Mouse (Mus musculus) adrenal gland, postnatal 14 days (tissue): ENCODE measurements at regions not wholly inside any gene's neighbourhood (a gene's known extent, or its start where the extent isn't known, plus 50 kb on each side); places are given as distances from the start of the nearest gene placed in this dataset.

Source experiments
- DNase-seq: peaks from one replicate; pipeline ENCODE4 v3.0.0; 2021; ENCODE audit warnings: mixed read lengths

DNA sequence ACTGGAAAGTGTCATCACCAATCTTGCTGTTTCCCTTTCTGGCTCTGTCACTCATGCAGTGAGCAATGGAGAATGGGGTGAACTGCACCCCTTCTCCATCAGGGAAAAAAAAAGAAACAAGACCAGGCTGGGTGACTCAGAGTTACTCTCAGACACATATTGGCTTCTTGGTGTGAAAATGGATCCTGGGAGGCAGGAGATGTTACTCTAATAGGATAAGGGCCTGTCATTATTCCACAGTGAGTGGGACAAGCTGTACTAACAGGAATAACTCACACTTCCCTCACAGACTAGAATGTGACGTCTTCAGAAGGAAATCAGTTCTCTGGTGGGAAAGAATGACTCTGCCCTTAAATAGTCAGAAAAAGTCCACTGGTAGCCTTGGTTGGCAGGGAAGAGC, 181.4 kb upstream of the Nlrp1b start:
- no peak for DNase-seq

DNA sequence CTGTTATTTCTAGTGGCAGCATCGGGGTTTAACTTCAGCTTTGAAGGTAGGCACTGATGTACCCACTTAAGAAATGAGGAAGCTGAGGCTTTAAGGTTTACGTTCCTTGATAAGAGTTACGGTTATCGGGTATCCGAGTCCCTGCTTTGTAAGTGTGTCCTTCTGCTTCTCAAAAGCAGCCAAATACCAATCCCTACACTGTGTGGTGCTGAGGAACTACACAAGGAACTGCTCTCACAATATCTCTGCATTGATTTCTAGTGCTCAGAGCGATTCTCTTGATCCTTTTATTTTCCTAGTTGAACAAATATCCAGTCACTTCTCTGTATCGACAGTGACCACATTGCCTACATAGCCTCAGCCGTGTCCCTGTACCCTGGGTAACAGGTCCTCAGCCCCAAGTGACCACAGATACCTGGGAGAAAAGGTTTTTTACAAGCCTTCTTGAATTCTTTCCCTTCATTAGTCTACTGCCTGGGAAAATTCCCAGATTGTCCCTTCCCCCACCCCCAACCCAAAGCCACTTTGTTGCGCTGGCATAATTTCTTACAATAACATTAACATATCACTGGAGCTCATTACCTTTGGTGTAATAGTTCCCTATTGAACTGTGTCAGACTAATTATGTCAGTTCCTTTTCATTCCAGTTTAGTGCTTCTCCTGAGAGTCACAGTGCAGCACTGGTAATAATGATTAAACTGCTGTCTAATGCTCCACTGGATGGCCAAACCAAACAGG, 184.0 kb upstream of the Nlrp1b start:
- no peak for DNase-seq

DNA sequence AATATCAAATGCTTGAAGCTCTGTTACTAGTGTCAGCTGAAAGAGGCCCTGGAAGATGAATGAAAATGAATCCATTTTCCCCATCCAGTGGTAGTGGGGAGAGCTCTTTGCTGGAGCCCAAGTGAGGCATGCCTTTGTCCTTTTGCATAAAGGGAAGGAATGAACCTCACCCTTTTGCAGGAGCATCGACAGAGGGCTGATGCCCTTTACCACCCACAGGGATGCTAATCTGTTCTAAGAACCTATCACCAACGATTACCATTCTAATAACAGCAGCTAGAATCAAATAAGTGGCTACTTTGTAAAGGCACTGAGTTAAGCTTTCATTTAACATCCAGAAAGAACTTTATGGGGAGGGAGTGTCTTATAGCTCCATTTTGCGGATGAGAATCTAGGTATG, 184.9 kb upstream of the Nlrp1b start:
- no peak for DNase-seq

DNA sequence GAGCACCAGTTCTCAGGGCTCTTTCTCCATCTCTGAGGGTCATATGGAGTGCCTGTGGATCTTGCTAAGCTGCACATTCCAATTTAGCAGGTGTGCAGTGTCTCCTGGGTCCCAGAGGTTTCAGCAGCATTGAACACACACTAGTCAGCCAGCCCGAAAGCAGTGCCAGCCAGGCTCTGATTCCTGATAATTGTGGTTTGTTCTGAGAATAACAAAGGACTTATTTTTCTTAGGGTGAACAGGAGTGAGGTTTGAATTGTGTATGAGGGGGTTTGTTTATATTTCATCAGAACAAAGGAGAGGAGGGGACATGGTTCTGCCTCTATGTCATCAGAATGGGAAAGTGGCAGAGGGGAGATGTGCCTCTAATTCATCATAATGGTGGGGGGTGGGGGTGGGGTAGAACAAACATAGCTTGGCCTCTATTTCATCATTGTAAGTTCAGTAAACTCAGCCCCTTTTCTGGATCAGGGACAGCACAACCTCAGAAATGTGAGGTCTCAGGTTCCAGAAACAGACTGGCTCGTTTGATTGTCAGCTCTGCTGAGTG, 191.8 kb upstream of the Nlrp1b start:
- DNase-seq = no peak

DNA sequence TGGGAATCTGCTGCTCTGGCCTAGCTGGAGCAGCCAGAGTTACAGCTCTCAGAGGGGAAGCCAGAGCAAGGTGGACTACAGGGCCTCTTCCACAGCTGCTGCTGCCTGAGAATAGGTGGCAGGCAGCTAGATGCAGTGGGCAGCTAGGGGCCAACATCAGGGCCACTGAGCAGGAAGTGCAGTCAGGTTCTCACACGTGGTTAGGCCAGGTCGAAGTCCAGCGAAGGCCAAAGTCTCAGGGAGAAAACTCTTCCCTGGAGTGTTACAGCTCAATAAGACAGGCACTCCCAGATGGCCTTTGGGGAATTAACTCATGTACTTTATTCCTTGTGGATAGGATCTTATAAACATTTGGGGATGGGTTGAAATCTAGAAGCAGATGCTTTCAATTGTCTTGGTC, 192.7 kb upstream of the Nlrp1b start:
- no peak for DNase-seq

DNA sequence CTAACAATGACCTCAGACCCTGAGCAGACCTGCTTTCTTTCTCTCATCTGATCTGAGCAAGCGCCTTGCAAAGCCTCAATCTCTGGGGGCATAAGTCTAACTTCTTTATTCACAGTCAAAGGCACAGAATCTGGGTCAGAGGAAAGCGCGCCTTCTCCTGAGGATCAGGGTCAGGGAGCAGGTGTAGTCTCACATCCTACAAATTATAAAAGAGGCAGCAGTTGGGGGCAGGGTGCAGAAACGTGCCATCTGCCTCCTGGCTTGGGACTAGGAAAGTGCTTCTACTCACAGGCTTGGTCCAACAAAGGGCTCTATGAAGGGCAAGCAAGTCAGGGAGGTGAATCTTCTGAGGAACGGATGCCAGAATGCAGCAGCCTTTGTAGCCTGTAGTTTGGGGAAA, 194.3 kb upstream of the Nlrp1b start:
- no peak for DNase-seq

DNA sequence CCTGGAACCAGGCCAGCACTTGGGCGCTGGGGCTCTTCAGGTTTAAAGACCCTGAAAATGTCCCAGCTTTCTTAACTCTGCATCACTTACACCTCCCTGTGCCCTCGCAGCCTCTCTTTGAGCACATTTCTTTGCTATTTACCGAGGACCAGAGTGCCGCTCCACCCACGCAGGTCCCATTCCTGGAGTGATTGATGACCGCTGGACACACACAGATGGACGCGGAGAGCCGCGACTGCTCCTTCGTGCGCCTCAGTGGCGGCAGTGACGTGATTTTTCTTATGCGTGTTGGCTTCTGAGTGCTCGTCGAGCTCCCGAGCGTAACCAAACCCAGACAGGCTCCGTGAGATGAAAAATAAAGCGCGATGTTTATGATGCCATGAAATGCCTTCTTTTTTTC, 199.2 kb upstream of the Nlrp1b start:
- no peak for DNase-seq

DNA sequence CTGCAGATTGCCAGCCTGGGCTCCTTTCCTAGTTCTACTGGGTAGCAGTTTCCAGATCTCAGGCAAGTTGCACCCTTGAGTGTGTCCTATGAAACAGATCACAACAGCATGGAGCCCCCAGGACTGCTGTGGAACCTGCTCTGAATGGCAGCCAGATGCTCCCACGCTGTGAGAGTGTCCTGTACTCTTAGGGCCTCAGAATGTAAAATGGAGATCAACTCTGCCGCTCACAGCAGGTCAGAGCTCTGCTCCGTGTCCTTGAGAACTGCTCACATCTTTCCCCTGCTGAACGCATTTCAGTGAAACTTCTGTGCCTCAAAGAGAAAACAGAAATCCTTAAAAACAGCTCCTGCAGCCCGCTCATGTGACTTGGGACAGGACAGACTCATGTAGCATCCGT, 203.7 kb upstream of the Nlrp1b start:
- no peak for DNase-seq

DNA sequence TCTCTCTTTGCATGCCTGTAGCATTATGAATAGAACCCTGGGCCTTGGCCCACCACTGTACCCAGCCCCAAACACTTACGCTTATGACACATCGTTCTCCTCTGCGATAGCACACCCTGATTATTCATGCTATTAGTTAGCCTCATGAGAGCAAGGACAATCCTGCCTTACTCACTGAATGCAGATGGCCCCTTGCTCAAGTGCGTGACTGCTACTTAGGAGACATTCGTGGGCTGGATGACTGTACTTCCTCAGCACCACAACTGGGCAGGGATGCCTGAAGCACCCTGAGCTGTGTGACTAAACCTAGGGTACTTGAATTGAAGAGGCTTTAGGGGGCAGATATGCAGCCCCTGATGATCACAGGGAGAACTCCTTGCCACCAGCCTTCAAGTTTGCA, 204.4 kb upstream of the Nlrp1b start:
- DNase-seq = peak; percentile 40

DNA sequence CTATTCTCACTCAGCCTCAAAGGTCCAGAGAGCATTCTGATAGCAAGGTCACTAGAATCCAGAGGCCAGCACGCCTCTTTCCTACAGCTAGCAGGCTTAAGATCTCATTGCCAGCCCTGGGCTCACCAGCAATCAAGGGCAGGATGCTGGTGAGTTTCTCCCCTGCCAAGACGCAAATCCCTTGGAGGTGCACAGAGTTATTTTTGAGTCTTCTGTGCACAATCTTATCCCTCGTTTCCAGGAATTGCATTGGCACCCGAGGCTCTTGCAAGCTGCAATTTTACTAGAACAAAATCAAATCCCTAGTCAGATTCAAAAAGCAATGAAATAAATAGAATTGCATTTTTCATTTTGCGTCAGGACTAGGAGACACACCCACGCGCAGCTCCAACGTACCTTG, 205.2 kb upstream of the Nlrp1b start:
- DNase-seq = no peak

DNA sequence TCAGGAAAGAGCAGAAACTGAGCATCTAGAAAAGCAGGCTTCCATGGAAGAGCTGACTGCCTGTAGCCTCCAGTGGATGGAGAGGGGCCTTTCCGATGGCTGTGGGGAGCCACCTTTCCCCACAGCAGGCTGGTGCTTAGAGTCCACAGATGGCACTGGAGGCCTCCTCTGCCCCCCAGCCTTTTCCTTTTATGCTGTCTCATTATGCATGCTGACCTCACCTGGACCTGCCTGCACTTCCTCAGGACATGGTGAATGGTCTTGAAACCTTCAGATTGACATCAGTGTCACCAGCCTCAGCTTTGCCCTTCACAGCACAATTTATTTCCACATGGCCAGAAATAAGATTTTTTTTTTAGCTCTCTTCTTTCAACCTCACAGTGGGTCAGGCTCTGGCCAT, 205.8 kb upstream of the Nlrp1b start:
- no peak for DNase-seq

DNA sequence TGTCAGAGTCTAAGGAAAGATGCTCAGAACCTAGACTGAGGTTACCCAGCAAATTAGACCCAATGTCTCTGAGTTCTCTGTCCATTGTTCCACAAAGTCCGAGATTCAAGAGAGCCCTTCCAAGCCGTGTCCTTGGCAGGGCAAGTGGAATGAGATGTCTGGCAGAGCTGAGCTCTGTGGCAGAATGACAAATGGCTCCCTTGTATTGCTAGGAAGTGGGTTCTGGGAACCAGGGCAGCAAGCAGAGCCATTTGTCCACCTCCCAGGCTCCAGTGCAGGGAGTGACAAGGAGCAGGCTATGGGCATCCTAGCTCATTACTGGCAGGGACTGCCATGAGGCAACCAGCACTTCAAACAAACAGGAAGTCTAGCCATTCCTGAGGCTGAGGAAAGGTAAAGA, 206.3 kb upstream of the Nlrp1b start:
- peak; percentile 45 for DNase-seq

DNA sequence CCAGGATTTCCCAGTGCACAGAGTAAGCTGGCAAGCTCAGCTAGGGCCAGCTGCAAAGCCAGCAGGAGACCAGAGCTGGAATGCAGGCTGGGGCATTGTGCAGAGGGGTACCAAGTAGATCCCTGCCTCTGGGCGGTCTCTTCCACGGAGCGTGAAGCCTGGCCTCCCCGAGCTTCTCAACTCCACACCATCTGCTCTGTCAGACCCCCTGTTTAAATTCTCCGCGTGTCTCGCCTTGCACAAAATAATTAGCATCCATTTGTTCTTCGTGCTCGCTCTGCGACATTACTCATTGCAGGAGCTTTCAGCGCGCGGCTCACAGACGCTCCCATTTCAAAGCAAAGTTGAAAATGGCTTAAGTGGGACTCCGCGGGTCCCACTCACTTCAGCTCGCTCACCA, 209.3 kb upstream of the Nlrp1b start:
- DNase-seq = no peak

DNA sequence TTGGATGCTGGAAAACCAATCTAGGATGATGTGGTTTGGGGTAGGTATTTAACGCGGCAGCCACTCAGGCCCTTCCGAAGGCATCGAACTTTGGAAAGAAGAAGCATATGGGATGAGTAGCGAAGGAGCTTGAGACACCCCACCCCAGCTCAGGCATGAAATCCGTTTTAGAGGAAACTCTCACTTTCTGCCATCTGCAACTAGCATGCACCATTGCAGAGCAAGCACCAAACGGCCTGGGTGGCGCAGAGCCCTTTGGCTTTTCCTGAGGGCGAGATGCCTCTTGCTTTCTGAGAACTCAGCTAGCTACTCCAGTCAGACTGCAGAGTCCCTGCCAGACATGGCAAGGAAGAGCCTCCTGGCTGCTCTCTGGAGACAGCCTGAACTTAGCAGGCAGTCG, 209.9 kb upstream of the Nlrp1b start:
- DNase-seq = no peak

DNA sequence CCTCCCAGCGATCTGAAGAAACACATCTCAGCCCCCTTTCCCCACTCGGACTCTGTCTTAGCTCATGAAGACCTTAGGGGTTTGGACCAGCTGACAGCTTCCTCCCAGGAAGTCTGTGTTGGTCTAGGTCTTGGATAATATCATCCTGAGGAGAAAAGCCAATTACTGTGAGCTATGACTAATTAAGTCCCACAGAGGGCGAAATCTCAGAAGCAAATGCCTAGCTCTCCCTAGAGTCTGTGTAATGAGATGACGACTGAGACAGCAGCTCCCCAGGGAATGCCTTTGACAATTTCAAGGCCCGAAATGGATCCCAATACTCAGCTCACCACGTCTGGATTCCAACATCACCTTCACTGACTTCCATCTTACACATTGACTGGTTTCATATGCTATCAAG, 213.5 kb upstream of the Nlrp1b start:
- no peak for DNase-seq

DNA sequence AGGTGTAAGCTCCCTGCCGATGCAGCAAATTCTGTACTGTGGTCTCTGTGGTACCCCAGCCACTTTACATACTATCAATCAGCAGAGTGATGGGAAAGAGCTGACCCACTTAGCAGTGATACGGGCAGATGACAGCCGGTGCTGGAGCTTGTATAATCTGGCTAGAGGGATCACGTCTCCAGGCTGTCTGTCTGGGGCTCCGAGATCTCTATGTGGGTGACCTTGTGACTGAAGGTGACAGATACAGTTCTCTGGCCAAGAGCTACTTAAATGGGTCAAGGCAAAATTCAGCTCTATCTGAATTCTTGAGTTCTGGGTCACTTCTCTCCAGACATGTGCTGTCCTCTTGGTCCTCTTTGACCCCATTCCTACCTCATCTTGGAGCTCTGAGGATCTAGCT, 216.1 kb upstream of the Nlrp1b start:
- peak; percentile 37 for DNase-seq

DNA sequence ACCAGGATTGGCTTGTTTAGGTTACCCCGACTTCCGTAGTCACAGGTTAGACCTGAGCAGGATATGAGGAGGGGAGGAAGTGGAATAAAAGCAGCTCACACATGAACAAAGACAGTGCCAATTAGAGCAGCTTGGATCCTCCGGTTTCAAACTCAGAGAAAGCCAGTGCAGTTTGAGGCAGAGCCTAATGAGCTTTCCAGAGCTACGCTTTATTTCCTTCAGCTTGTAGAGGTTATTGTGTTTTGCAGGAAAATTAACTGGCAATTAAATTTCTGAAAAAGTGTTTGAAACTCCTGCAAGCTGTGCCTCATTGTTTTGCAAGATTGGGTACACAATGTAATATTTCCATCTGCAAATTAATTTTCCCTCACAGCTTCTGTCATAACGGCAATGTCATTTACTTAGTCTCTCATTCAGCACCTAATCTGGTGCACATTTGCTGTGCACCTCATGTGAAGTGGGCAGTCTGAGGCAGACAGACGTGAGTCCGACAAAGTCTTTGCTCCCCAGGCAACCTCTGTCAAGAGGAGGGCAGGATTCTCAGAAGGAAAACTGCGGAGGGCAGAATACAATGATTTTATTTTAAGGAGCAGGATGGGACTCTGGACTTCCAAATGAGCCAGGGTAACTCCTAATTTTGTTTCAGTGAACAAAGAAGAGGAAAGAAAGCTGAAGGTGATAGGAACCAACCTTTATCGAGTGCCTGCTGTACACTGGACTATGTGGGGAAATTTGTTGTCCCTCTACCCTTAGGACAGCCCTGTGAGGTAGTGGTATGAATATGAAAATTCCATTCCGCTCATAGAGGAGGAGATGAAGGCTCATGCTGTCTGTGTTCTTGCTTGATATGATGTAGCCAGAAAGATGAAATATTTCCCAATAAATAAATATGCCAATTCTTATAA, 217.6 kb upstream of the Nlrp1b start:
- DNase-seq = no peak

DNA sequence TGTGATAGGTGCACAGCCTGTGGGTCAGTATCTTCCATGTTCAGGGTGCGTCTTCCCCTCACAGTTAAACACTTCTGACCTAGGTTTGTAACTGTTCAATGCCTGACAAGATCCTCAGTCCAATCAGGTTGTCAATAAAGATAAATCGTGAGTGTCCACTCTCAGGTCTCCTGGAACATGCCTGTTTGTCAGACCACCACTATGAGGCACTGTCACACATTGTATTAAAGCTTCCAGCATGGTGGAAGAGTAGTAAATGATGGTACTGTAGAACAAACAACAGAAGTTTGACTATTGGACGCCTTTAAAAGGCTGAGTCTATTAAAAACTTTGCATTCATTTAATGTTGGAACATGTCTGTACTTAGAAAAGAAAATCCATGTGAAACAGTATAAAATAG, 249.6 kb upstream of the Nlrp1b start:
- DNase-seq = no peak

DNA sequence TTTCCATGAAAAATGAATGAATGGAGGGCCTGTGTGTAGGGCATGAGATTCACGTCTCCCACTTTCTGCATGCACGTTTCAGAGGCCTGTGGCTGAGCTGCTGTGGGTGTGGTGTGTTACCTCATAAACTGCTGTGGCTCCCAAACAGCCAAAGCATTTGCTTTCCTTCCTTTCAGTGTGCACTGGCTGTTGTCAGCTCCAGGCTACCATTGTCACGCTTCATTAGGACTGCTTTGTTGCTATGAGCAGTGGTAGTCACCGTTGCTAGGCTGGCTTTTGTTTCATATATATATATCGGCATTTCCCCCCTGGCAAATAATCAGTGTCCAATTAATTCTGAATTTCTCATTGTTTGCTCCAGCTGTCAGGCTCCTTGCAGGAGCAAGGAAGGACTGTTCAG, 251.9 kb upstream of the Wscd1 start:
- DNase-seq = no peak

DNA sequence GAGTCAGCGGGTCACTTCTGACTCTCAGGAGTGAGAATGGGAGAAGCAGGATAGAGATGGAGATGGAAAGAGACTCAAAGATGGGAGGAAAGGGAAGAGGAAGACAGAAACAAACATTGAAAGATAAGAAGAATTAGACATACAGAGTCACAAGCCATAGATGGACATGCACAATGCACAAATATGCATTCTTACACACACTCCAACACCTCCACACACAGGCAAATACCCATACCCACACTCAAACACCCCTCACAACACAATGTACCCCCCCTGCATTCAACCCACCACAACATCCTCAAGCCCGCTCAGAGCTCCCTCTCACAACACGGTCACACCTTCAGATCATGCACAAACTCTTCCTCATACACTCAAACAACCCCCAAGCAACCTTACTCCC, 251.4 kb upstream of the Wscd1 start:
- no peak for DNase-seq

DNA sequence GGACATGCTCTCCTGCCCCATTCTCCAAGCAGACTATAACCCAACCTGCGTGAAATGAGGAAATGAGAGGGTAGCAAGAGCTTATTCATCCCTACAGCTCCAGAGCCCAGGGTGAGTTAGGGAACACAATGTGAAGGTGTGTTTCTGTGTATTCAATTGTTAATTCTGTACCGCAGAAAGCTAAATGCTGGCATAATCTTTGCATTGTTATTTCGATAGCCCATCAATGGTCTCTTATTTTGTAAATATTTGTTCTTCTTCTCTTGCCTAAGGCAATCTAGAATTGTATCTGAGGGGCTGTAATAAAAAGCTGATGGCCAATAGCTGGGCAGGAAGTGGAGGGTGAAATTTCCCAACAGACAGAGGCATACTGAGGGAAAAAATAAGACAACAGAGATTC, 247.6 kb upstream of the Wscd1 start:
- no peak for DNase-seq

DNA sequence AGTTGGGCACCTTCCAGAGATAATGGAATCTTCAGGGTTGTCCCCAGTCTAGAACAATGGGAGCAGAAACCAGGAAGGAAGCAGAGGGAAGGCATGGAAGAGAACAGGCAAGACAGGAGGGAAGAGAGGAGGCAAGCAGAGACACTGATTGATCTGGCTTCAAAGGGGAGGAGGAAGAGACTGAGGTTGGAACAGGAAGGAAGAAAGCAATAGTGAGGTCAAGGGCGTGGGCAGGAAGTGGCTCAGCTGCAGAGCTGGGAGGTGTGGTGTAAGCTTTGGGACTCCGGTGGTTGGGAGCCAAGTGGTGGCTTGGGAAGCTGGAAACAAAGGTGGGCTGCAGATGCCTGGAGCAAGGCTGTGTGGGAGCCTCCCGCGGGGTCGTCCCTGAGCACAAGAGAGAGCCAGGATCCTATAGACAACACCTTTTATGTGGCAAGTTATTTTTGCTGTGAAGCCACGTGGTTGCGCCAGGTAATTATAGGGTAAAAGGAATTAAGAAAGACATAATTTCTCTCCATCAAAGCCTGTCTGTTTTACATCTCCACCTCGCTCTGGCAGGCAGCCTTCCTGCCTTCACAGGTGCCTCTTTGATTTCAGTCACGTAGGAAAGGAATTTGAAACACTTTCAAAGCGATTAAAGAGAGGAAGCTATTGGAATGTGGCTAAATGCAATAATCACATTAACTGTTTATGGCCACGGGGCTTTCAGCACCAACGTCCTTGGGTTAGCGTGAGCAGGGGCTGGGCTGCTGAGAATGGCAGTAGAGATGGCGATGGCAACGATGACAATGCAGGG, 237.3 kb upstream of the Wscd1 start:
- no peak for DNase-seq

DNA sequence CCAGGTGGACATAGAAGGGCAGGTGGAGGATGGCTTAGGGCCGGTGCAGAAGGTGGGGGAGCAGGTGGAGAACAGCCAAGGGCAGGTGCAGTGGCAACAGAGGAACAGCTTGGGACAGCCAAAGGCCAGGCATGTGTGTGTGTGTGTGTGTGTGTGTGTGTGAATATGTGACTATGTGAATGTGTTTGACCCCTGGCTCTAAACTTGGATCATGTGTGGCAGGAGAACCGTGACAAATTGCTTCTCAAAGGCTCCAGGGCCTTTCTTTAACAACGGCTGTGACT, 236.7 kb upstream of the Wscd1 start:
- DNase-seq = no peak
